ENCODE assay signal across 12 mouse cellular contexts in genomic region chr3:123967373-123967772, GRCm38 (mm10).
A peak's percentile ranks its signal among the peaks of the same experiment; 100 is the strongest.
DNase-seq lines count a peak whose midpoint lies in the region.
"Had no signal": no experiment of that assay in that cellular context is flagged by ENCODE, and none has a peak within 500 bp of the region (broad histone marks: within the 10 kb centered on the region; RNA-seq: fewer than 3 reads in every experiment).

No protein-coding gene starts in this region.

- peak; percentile 70 for DNase-seq in cerebellum, adult 9-10 months
- no peak for DNase-seq in cerebellum, adult 11-12 months
- DNase-seq in brain, adult 2 months (ENCODE audit: low read depth, low spot score): peak; percentile 71
- DNase-seq in telencephalon, adult 2 months (ENCODE audit: low read depth, low spot score): peak; percentile 28
- no peak for DNase-seq in gastrocnemius, adult 8-10 months (ENCODE audit: low spot score in 2 of 2)
- DNase-seq: adrenal gland, adult 2 months; adrenal gland, postnatal 10 days; adrenal gland, postnatal 25 days; cerebellum, adult 11 months; cerebellum, postnatal 10 days; cerebellum, postnatal 25 days; forebrain, postnatal 0 days had no signal

Comparison
In these comparisons a context has a peak if more than half of its experiments do, and no peak if none do; other contexts are left out.
1. DNase-seq: peak in cerebellum, adult 9-10 months (single experiment), brain, adult 2 months (single experiment) and telencephalon, adult 2 months (single experiment); none in cerebellum, adult 11-12 months (single experiment) and gastrocnemius, adult 8-10 months (0 of 2).